Mouse (Mus musculus) ZHBTc4 (cell line): ENCODE measurements at regions not wholly inside any gene's neighbourhood (a gene's known extent, or its start where the extent isn't known, plus 50 kb on each side); places are given as distances from the start of the nearest gene placed in this dataset.

Experiments used
- DNase-seq: peaks from one replicate; pipeline ENCODE4 v3.0.0-alpha.2; 2011; ENCODE audit warnings: low read depth, low spot score

DNA sequence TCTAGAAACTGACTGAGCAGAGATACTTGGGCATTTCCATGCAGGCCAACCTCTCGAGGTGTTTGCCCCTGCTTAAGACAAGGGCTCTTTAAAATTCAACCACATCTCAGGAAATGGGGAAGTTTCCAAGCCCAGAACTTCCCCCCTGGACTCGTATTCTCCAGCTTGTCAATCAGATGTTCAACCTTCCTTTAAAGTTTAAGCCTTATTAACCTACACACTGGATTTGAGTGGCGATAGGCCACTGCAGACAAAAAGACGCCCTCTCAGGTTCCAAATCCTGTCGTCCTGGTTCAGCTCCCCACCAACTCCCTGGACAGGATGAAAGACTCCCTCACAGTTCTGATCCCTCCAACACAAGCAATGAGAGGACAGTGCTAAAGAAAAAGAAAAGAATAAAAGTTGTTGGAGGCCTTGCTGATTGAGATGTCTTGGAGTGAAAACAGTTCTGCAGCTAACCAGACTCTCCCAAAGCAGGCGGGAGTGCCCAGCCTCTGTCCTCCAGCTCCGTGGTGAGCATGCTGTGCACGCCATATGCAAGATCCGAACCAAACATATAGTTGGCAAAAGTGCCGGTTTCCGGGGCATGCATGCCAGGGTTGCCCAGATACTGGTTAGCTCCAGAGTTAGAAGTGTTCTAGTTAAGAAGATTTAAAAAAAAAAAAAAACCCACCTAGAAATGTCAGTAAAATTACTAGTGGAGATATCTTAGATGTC, 298.3 kb downstream of the Mycn start:
- no peak for DNase-seq

DNA sequence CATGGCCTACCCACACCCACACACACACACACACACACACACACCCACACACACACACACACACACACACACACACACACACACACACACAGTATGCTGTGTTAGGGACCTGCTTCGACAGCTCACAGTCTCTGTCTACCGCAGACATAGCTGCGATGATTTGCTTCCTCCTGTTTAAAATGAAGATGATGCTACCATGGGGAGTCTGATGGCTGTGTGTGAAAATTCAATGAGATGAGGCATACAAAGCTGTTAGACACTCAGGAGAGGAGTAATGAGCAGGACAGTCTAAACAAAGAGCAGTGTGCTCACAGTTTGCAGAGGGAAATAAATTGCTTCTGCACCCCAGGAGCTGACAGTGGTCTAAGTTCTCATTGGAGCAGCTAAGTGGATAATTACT, 306.4 kb downstream of the Mycn start:
- DNase-seq = no peak

DNA sequence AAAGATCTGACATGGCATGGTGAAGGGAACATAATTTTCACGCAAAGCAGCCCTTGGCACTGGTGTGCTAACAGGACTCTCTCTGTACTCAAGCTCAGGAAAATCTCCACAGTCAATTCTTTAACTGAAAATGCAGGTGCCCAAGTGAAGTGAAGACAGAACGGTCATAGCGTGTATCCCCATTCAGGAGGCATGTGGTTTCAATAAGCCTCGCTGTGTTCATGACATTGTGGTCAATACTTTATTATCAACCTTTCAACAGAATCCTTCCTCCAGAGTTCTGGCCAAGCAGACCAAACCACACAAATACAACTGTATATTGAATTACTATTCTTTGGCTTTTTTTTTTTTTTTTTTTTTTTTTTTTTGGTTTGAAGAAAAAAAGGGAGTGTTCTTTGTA, 314.1 kb downstream of the Mycn start:
- DNase-seq = no peak

DNA sequence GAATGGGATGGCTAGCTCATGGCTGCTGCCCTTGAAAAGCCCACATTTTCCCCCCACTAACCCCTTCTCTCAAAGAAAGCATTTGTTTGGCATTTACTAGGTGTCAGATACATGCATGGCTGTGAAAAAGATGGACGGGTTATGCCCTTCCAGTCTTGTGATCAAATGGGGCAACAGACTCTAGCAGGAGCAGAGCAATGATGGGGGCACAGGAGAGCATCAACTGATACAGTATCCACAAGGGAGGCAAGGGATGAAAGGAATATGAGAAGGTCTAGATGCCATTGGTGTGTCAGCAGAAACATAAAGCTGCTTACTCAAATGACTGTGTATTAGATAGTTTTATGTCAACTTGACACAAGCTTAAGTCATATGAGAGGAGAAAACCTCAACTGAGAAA, 315.9 kb downstream of the Mycn start:
- DNase-seq = no peak

DNA sequence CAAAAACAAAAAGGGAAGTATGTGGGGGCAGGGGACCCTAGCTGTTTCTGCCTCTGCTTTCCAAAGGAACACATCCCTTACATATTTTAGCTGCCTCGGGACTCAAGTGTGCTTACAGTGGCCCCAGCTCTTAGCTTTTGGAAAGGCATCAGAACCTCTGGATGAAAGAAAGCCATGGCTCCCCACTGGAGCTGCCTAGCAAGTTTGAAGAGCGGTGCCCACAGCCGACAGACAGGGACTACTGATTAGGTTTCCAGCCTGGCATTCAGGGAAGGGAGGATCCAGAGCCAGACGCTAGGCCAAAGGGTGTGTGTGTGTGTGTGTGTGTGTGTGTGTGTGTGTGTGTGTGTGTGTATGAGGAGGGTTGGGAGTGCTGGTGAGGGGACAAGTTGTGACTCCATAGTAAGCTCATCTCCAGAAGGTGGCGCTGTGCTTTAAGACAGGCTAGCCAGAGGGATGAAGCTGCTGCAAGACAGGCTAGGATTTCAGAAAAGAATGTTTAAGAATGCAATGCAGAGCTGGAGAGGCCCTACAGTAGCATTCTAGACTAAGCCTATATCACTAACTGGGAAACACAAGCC, 318.9 kb downstream of the Mycn start:
- DNase-seq = peak; percentile 82

DNA sequence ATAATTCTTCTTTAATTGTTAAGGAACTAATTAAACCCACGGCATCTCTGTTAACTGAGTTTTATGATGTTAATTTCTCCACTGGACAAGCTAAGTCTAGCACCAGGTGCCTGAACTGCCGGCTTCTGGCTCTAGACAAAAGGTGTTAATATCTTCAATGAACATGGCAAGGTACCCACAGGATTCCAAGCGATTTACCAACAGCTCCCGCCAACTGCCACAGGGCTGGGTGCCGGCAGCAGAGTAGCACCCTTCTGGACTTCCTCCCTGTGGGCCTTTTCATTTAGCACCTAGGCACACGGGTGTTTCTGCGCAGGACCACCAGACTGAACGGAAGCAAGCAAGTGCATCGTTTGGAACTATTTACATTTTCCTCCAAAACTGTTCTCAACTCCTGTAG, 320.2 kb downstream of the Mycn start:
- DNase-seq = no peak

DNA sequence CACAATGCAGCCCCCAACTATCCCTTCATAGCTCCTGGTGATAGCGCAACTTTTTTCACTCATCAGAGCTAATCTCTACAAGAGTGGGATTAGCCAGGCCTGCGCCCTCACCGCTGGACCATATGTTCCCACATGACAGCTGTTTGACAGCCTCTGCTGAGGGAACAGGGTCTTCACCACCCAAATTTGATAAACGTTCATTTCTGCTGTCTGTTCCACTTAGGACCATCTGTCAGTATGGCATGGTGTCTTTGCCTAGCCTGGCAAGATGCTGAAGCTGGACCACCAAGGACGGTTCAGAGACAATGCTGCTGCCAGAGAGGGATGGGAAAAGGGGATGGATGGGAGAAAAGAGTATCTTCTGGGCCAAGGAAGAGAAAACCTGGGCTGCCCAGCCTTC, 321.4 kb downstream of the Mycn start:
- no peak for DNase-seq

DNA sequence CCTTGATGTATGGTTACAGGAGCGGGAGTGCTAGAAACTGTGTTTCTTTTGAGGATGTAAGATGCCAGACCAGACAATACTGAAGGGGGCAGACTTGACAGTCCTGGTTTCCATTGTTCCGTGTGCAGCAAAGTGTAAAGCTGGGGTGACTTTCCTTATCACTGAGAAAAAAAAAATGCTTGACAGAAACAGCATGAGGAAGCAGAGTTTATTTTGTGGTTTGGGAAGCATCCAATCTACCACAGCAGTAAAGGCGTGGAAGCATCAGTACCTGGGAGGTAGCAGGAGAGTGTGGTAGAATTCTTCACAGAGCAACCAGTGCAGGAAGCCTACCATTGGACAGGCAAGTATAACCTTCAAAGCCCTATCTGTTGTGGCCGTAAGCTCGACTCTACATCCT, 322.3 kb downstream of the Mycn start:
- DNase-seq = no peak

DNA sequence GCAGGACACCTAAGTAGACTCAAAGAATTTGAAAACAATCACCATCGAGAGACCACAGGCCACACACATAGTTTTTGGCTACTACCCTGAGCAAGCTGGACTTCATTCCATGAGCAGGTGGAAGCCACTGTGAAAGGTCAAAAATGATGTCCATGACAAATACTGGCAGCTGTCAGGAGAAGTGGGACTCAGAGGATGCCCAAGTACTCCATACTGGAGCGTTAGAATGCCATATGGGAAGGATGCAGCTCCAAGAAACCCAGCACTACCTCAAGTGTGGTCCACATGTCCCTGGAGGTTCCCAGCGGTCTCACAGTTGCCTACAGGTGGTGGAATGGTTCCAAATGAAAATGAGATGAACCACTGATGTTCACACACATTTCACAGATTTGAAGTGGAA, 329.2 kb downstream of the Mycn start:
- DNase-seq = no peak

DNA sequence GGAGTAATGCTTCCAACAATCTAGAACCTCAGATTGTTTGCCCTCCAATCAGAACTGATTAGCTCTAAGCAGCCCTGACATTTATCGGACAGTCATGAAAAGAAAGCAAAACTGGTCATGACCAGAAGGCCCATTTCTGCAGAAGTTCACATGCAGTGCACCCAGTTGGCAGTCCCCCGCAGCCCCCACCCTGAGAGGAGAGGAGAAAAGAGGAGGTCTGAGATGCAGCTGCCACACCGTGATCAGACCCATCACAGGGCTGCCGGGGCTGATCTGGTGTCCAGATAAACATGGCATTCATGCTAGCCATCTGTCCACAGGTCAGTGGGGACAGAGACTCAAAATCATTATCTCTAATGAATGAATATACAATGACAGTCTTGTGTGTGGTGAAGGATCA, 330.9 kb downstream of the Mycn start:
- DNase-seq = no peak

DNA sequence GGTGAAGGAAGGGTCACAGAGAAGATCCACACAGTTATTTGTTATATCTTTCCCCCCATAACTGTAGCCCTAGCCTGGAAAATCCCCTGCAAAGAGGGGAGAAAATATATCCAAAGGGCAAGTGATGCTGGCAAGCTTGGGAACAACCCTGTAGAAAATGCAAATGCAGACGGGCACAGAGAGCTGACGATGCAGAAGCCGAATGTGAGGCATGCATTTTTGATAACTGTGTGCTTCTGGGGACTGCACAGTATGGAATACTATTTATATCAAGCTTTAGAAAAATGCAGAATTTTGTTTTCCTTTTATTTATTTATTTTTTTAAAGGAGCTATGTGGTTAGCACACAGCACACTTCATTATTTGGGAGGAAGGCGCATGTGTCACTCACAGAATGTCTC, 333.7 kb downstream of the Mycn start:
- no peak for DNase-seq

DNA sequence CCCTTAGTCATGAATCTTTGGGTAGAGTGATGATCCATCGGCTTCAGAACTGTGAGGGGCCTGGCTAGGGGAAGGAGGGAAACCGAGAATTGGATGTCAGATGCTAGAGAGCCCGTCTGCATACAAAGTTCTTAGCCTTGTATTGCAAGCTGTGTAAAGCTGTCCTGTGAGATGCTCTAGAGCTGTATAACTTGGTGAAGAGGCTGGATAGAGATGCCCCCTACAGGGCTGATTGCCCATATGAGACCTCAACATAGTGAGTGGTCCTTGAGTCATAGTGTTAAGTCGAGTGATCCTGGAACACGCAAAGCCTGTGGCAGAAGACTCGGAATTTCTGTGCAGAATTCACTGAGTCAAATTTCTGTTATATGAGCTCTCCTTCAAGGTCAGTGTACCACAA, 334.8 kb downstream of the Mycn start:
- DNase-seq = no peak

DNA sequence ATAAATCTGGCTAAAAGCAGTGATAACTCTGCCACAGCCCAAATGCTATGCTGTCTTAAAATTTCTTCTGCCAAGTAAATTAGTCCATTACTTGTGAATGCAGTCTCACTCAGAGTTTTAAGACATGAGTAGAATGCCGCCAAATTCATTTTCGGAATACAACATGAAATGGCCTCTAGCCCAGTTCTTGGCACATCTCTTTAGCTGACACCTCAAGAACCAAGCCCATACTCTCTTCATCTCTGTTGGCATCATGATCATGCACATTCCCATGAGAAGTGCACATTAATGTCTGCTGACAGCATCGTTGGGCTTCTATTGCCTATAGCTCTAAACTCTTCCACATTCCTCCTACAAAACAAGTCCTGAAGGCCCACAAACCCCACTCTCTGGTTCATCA, 336.2 kb downstream of the Mycn start:
- DNase-seq = no peak

DNA sequence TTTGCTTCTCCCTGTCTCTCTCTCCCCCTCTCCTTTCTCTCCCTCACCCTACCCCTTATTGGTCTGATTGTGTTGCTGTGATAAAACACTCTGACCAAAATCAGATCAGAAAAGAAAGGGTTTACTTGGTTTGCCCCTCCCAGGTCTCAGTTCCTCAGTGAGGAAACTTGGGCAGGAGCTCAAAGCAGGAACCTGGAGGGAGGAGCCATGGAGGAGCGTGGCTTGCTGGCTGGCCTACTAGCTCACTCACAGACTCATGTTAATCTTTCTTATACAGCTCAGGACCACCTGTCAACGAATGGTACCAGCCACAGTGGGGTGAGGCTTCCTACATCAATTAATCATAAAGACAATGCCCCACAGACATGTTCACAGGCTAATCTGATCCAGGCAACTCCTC, 339.4 kb downstream of the Fam49a start:
- no peak for DNase-seq

DNA sequence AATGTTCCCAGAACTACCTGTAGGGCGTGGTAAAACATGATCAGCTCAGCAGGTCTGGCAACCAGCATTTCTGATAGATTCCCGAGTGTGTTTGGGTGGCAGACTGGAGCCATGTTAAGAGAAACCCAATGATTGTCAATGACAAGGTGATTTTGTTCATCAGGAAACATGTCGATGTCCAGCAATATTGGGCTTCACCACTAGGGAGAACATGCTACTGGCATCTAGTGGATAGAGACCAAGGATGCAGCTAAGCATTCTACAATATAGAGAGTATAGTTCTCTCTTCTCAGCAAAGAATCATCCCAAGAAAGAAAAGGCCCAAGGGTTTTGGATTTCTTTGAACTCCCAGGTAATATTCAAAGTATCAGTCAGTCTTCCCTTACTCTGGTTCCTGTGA, 333.5 kb downstream of the Fam49a start:
- DNase-seq = peak; percentile 7

DNA sequence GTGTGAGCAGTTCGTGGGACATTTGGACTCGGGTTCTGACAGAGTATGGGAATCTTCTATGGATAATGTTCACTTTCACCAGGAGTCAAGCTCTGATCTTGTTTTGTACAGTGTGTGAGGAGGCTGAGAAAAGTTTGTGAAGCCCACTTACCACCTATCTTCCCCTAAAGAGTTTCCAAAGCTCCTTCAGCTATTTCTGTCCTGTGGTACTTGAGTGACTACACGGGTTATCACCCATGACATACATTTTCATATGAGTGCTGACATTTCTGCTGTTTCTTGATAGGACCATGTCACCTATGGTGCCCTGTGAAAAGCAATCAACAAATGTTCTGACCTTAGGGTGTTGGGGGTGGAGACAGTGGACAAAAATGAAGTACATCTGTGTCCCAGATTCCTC, 332.6 kb downstream of the Fam49a start:
- DNase-seq = no peak

DNA sequence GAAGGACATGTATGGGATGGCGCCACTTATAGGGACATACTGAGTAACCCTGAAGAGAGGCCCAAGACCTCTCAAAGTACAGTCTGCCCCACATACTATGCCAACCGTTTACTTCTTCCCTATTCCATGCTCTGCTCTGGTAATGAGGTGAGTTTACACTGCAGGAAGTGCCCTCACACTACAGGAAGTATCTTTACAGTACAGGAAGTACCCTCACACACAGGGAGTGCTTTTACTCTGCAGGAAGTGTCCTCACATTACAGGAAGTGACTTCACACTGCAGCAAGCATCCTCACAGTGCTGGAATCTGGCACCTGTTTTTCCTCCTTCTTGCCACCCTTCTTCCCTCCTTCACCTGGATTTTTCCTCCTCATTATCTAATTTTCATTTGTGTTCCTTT, 331.4 kb downstream of the Fam49a start:
- DNase-seq = no peak

DNA sequence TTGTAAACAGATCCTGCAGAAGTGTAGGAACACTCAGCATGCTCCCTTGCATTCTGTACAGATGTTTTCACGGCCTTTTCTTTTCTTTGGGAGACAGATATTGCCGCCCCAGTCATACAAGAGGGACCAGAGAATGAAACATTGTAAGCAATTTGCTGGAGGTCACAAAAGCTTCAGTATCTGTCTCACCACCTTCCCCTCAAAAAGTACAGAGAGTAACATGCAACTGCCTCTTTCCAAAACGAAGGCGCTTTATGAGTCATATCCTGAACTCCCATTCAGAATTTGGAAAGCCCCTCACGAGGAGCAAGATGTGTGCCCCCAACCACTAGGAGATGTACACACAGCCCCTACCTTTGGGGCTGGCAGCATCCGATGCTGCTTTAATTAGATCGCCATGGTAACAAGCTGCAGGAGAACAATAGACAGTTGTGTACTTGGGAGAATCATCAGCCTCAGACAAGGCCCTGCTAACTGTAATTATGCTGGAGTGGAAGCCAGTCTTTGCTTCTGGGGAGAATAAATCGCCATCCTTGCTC, 328.9 kb downstream of the Fam49a start:
- DNase-seq = no peak

DNA sequence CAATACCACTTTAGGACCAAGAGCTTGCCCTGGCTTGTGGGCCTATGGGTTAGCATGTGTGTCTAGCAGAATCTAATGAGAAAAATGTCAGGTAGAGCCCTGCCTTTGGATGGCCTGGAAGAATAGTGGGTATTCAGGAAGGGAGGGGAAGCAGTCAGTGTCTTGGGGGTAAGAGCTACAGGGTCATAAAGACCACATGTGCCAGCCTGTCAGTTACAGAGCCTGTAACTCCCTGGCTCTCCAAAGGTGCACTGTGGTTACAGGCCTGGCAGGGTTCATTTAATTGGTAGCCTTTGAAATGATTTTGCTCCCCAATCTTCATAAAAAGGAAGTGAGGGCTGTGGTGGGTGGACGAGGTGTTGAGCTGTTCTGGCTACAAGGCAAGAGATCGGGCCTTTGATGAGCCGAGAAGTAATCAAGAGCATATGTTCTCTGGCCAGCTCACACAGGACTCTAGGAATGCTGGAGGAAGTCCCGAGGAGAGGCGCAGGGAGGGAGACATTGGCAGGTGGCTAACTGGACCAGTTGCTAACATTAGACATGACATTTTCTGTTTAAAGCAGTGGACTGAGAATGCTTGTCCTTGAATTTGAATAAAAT, 326.9 kb downstream of the Fam49a start:
- DNase-seq = no peak

DNA sequence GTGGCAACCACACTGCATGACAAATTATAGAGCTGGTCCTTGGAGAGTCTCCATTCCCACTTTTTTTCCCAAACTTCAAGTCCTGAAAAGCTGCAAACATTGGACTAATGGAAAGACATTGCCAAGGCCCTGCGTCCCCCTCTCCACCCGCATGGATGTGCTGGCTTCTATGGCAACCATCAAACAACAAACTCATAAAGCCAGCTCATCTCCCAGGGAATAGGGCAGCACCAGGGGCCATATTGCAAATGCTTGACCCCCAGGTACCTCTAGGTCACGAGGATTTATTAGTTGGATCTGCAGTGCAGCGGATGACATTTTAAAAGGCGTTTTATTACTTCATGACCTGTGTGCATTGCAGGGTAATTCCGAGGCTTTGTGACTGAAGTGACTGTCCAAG, 324.5 kb downstream of the Fam49a start:
- DNase-seq = no peak

DNA sequence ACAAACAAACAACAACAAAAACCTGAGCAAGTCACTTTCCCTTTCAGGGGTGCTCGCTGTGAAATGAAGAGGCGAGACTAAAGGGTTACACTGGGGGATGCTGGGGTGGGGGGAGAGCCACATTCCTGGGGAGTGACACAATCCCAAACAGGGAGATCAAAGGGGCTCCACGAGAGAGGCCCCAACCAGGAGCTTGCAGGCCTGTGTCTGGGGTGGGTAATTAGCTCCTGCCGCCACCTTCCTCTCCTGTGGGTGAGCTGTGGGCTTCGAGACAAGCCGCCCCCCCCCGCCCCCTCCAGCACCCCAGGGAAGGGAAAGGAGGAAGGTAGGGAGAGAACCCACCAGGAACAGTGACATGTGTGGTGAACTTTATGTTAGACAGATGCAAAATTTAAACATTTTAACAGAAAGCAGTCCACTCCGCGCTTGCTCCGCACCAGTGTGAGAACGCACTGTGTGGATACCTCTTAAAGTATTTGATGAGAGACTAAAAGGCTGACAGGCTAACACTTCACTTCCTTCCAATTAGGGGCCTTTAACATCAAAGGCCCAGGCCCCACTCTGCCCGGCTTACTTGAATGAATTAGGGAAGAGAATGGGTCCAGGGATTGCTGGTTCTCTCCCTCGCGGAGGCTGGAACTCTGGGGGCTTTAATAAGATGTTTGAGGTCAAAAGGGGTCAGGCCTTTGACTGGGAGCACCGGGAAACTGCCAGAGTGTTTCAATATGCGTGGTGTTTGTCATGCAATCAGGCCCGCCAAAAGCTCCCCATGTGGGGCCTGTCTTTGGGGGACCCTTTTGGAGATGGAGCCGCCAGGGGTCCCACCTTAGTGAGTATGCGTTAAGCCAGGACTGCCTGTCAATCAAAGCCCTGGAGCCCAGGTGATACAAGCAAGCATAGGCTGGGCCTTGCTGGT, 319.6 kb downstream of the Fam49a start:
- DNase-seq = peak; percentile 44

DNA sequence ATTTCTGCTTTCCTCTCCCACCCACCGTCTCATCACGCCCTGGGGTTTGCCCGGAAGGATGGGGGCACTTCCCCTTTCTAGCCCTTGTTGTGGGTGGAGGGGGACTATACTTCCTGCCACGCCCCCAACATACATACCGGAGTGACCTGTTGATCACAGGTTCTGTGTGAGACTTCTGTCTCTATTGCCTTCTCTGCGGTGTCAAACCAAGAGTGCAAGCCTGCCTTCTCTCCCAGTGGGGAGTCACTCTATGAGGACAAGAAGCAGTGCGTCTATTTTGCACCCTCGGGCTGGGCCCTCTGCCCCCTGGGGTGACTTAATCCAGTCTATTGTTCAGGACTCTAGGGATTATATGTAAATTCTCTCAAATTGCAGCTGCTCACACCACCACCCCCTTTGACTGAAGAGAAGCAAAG, 318.8 kb downstream of the Fam49a start:
- peak; percentile 80 for DNase-seq
